Mouse (Mus musculus): Measurements from ENCODE around the gene Endod1. TPM values are rescaled to one million over a fixed set of nuclear protein-coding genes. Genes with fewer than 3 reads are reported as not detected.
"Not testable (repeated sequence)": the region's sequence is repeated elsewhere in the genome, so short reads cannot be mapped to it uniquely, and the experiment has no call there.

Endod1 gene
- polyA plus RNA-seq, 2 experiments from 2014 or later = 23.0 to 31.9 TPM

GRCm38 (mm10) chr9:14379769-14380385 lies 1.4 kb downstream of the Endod1 start:
- ATAC-seq = no peak

- ATAC-seq = no peak
These were observed 3.2 kb downstream of the Endod1 start for GRCm38 (mm10) chr9:14378151-14378550.

- peak; percentile 9 for ATAC-seq
These were observed 5.2 kb downstream of the Endod1 start for GRCm38 (mm10) chr9:14376149-14376548.

GRCm38 (mm10) chr9:14372440-14372839 lies 8.9 kb downstream of the Endod1 start:
- ATAC-seq = no peak

- ATAC-seq = no peak
These were observed 12.0 kb downstream of the Endod1 start for GRCm38 (mm10) chr9:14369271-14369670.

GRCm38 (mm10) chr9:14367850-14368249 lies 13.5 kb downstream of the Endod1 start:
- ATAC-seq = peak; percentile 69

GRCm38 (mm10) chr9:14365481-14366125 lies 15.7 kb downstream of the Endod1 start:
- ATAC-seq = peak; percentile 68

- ATAC-seq = no peak
These were observed 16.6 kb downstream of the Endod1 start for GRCm38 (mm10) chr9:14364719-14365118.

- no peak for ATAC-seq
These were observed 17.8 kb downstream of the Endod1 start for GRCm38 (mm10) chr9:14363540-14363939.

- ATAC-seq = no peak
These were observed 19.1 kb downstream of the Endod1 start for GRCm38 (mm10) chr9:14362068-14362768.

- ATAC-seq = no peak
These were observed 24.3 kb downstream of the Endod1 start for GRCm38 (mm10) chr9:14357033-14357432.

- ATAC-seq = no peak
These were observed 26.5 kb downstream of the Endod1 start for GRCm38 (mm10) chr9:14354852-14355251.

- ATAC-seq = peak; percentile 88
These were observed 29.0 kb downstream of the Endod1 start for GRCm38 (mm10) chr9:14352337-14352736.

GRCm38 (mm10) chr9:14350787-14351186 lies 30.5 kb downstream of the Endod1 start:
- no peak for ATAC-seq

- ATAC-seq = no peak
These were observed 31.9 kb downstream of the Endod1 start for GRCm38 (mm10) chr9:14349380-14349779.

- peak; percentile 67 for ATAC-seq
These were observed 32.9 kb downstream of the Endod1 start for GRCm38 (mm10) chr9:14348416-14348815.

- ATAC-seq = not testable (repeated sequence)
These were observed 35.4 kb downstream of the Endod1 start for GRCm38 (mm10) chr9:14345866-14346265.

GRCm38 (mm10) chr9:14342041-14342668 lies 39.2 kb downstream of the Endod1 start:
- ATAC-seq = peak; percentile 89

- no peak for ATAC-seq
These were observed 42.6 kb downstream of the Endod1 start for GRCm38 (mm10) chr9:14338701-14339100.

GRCm38 (mm10) chr9:14336901-14337300 lies 44.4 kb downstream of the Endod1 start:
- no peak for ATAC-seq

- peak; percentile 61 for ATAC-seq
These were observed 45.5 kb downstream of the Endod1 start for GRCm38 (mm10) chr9:14335829-14336228.

- no peak for ATAC-seq
These were observed 64.7 kb downstream of the Endod1 start for GRCm38 (mm10) chr9:14316618-14317017.

- no peak for ATAC-seq
These were observed 66.8 kb downstream of the Endod1 start for GRCm38 (mm10) chr9:14314477-14314876.
